Mouse (Mus musculus): ENCODE measurements around the gene B4gat1. TPM values are rescaled to one million over a fixed set of nuclear protein-coding genes. Genes with fewer than 3 reads are reported as not detected.

B4gat1 gene
- total and polyA plus RNA-seq, 2 experiments from 2014 or later, result 48.2 to 58.3 TPM

DNA sequence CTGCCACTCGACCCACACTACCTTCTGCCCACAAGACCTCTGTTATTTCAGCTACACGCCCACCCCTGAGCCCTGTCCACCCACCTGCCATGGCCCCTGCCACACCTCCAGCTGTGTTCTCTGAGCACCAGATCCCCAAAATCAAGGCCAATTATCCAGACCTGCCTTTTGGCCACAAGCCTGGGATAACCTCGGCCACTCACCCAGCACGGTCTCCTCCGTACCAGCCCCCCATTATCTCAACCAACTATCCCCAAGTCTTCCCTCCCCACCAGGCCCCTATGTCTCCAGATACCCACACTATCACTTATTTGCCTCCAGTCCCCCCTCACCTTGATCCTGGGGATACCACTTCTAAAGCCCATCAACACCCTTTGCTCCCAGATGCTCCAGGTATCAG, 30.9 kb downstream of the B4gat1 start:
- no peak overlapping the region for H3K9ac ChIP-seq (replicated peaks; ENCODE audit: low read depth, low read length)

DNA sequence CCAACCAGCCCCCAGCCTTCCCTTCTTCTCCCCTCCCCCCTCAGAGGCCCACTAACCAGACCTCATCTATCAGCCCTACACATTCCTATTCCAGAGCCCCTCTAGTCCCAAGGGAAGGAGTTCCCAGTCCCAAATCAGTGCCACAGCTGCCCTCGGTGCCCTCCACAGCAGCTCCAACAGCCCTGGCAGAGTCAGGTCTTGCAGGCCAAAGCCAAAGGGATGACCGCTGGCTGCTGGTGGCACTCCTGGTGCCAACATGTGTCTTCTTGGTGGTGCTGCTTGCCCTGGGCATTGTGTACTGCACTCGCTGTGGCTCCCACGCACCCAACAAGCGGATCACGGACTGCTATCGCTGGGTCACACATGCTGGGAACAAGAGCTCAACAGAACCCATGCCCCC, 31.4 kb downstream of the B4gat1 start:
- Histone ChIP-seq H3K9me3 (replicated peaks; ENCODE audit: control insufficient read depth, low read length) (no peaks in the 10 kb centered on the region), H3K36me3 (replicated peaks; ENCODE audit: control insufficient read depth, insufficient read depth, low read length) (no peaks in the 10 kb centered on the region), H3K4me1 (ENCODE audit: control insufficient read depth, insufficient read depth) (peaks cover 21% of the 10 kb centered on the region), H3K4me3 (ENCODE audit: low read depth, low read length) (no peak overlapping the region), H3K9ac (replicated peaks; ENCODE audit: low read depth, low read length) (no peak overlapping the region), H3K27me3 (ENCODE audit: control insufficient read depth, insufficient read depth, low read length) (peaks cover 38% of the 10 kb centered on the region), H3K27ac (ENCODE audit: low read depth) (no peak overlapping the region), H3K4me2 (ENCODE audit: low read depth, low read length) (peak overlapping the region; percentile 78)
- ATAC-seq (ENCODE audit: insufficient read depth, low read depth), result no peak
- 84% methylated on average over 7 of the region's 7 CpGs for WGBS
- DNase-seq (ENCODE audit: low spot score), result no peak
- no peak for TF ChIP-seq CTCF (IDR thresholded peaks at IDR 0.05; ENCODE audit: low read depth)
- TF ChIP-seq EP300 (IDR thresholded peaks at IDR 0.05; ENCODE audit: low read depth), result no peak

More for the DNA sequence above, 30.9 kb downstream of the B4gat1 start:
- Histone ChIP-seq H3K27me3 (ENCODE audit: control insufficient read depth, insufficient read depth, low read length) (peaks cover 38% of the 10 kb centered on the region), H3K9me3 (replicated peaks; ENCODE audit: control insufficient read depth, low read length) (no peaks in the 10 kb centered on the region), H3K4me2 (ENCODE audit: low read depth, low read length) (peak overlapping the region; percentile 89), H3K4me1 (ENCODE audit: control insufficient read depth, insufficient read depth) (peaks cover 21% of the 10 kb centered on the region), H3K36me3 (replicated peaks; ENCODE audit: control insufficient read depth, insufficient read depth, low read length) (no peaks in the 10 kb centered on the region), H3K4me3 (ENCODE audit: low read depth, low read length) (0 out of 2 replicates have a peak overlapping the region, but pooled peaks have one; percentile 53), H3K27ac (ENCODE audit: low read depth) (no peak overlapping the region)
- DNase-seq (ENCODE audit: low spot score) (no peak), ATAC-seq (ENCODE audit: insufficient read depth, low read depth) (no peak)
- TF ChIP-seq CTCF (IDR thresholded peaks at IDR 0.05; ENCODE audit: low read depth) (no peak), EP300 (IDR thresholded peaks at IDR 0.05; ENCODE audit: low read depth) (no peak)
- 85% methylated on average over 5 of the region's 5 CpGs for WGBS

DNA sequence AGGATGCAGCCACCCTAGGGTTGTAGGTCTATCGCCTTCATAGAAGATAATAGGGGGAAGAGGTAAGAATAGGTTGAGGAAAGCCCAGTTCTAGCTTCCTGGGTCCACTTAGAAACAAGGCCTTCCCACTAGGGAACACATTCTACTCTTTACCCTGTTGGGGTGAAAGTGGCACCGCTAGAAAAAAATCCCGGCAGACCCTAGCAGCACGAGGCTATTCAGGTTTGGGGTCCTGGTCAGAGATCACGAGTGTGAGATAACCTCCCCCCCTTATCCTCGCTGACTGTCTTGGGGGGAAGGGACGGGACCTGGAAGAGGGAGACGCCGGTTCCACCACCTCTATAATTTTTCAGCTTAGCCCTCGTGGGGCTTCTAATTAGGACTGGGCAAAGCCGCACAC, 32.5 kb downstream of the B4gat1 start:
- ATAC-seq (ENCODE audit: insufficient read depth, low read depth), result no peak
- peak overlapping the region; percentile 78 for H3K4me2 ChIP-seq (ENCODE audit: low read depth, low read length)
- peaks cover 38% of the 10 kb centered on the region for H3K27me3 ChIP-seq (ENCODE audit: control insufficient read depth, insufficient read depth, low read length)
- TF ChIP-seq EP300 (IDR thresholded peaks at IDR 0.05; ENCODE audit: low read depth) (no peak), CTCF (IDR thresholded peaks at IDR 0.05; ENCODE audit: low read depth) (no peak)
- H3K9ac ChIP-seq (replicated peaks; ENCODE audit: low read depth, low read length), result 0 out of 2 replicates have a peak overlapping the region, but pooled peaks have one; percentile 17
- H3K36me3 ChIP-seq (replicated peaks; ENCODE audit: control insufficient read depth, insufficient read depth, low read length), result no peaks in the 10 kb centered on the region
- peaks cover 21% of the 10 kb centered on the region for H3K4me1 ChIP-seq (ENCODE audit: control insufficient read depth, insufficient read depth)
- WGBS, result 35% methylated on average over 11 of the region's 11 CpGs
- no peak for DNase-seq (ENCODE audit: low spot score)
- no peaks in the 10 kb centered on the region for H3K9me3 ChIP-seq (replicated peaks; ENCODE audit: control insufficient read depth, low read length)
- H3K4me3 ChIP-seq (ENCODE audit: low read depth, low read length), result peak overlapping the region; percentile 50
- no peak overlapping the region for H3K27ac ChIP-seq (ENCODE audit: low read depth)

DNA sequence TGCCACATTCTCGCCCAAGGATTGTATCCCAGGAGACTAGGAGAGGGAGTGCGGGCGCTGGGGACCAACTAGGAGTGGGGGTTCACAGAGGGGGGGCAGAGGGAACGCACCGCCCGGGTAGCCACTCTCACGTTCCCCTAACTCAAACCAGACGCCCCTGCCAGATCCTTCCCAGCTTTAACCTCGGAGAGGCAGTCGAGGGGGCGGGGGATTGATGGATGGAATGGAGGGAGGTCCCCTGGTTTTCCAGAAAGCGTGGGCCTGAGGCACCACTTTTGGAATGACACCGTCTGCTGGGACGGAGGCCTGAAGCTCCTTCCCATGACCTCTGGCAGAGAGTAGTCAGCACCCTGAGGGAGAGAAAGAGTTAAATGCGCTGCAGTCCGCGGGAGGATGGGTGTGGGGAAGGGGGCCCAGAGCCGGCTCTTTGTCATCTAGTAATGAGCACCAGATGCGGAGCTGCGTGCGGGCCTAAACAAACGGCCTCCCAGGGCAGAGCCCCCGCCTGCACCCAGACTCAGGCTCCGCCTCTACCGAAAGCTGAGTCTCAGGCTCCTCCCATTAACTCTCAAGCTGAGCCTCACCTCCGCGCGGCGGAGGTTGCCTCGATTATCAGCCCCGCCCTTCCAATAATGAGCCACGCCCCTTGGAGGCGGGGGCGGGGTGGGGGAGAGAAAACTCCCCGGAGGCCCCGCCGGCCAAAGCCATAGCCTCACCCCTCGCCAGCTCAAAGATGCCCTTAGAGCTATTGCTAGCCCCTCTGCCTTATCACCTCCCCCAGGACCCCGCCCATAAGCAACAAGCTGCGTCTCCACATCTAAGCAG, 33.1 kb downstream of the B4gat1 start:
- H3K9ac ChIP-seq (replicated peaks; ENCODE audit: low read depth, low read length), result peak overlapping the region; percentile 17; the same call in 1 of the 2 replicates
- 2% methylated on average over 40 of the region's 40 CpGs for WGBS

DNA sequence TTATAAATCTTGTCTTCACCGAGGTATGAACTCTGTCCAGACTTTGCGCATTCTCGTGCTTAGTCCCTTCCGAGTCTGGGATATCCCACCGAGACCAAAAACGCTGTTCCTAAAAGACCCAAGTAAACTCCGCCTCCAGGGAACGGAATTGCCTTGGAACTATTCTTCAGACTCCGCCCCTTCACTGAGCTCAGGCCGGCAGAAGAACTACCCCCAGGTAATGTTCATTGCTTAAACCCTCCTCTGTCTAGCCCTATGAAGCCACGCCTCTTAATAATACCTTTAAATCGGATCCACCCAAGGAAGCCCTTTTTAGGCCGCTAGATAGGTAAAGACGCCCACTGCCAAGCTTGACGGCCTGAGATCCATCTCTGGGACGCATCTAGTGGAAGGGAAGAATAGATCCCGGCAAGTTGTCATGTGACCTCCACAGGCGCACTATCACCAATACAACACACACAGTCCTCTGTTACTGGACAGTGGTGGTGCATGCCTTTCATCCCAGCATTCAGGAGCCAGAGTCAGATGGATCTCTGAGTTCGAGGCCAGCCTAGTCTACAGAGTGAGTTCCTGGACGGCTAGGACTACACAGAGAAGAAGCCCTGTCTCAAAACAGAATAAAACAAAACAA, 33.9 kb downstream of the B4gat1 start:
- peak overlapping the region; percentile 17; the same call in 1 of the 2 replicates for H3K9ac ChIP-seq (replicated peaks; ENCODE audit: low read depth, low read length)
- H3K36me3 ChIP-seq (replicated peaks; ENCODE audit: control insufficient read depth, insufficient read depth, low read length), result no peaks in the 10 kb centered on the region
- H3K4me2 ChIP-seq (ENCODE audit: low read depth, low read length), result peak overlapping the region; percentile 78
- H3K27me3 ChIP-seq (ENCODE audit: control insufficient read depth, insufficient read depth, low read length), result peaks cover 33% of the 10 kb centered on the region
- TF ChIP-seq EP300 (IDR thresholded peaks at IDR 0.05; ENCODE audit: low read depth) (no peak), CTCF (IDR thresholded peaks at IDR 0.05; ENCODE audit: low read depth) (no peak)
- peak overlapping the region; percentile 41; the same call in 1 of the 2 replicates for H3K27ac ChIP-seq (ENCODE audit: low read depth)
- DNase-seq (ENCODE audit: low spot score), result no peak
- ATAC-seq (ENCODE audit: insufficient read depth, low read depth), result 0 out of 2 replicates have a peak, but pooled peaks have one; percentile 12
- peak overlapping the region; percentile 50 for H3K4me3 ChIP-seq (ENCODE audit: low read depth, low read length)
- H3K4me1 ChIP-seq (ENCODE audit: control insufficient read depth, insufficient read depth), result peaks cover 13% of the 10 kb centered on the region
- 5% methylated on average over 20 of the region's 20 CpGs for WGBS
- no peaks in the 10 kb centered on the region for H3K9me3 ChIP-seq (replicated peaks; ENCODE audit: control insufficient read depth, low read length)

More for the DNA sequence above, 33.1 kb downstream of the B4gat1 start:
- Histone ChIP-seq H3K4me2 (ENCODE audit: low read depth, low read length) (peak overlapping the region; percentile 78), H3K4me1 (ENCODE audit: control insufficient read depth, insufficient read depth) (peaks cover 20% of the 10 kb centered on the region), H3K27ac (ENCODE audit: low read depth) (peak overlapping the region; percentile 41; the same call in 1 of the 2 replicates), H3K4me3 (ENCODE audit: low read depth, low read length) (peak overlapping the region; percentile 50), H3K36me3 (replicated peaks; ENCODE audit: control insufficient read depth, insufficient read depth, low read length) (no peaks in the 10 kb centered on the region), H3K27me3 (ENCODE audit: control insufficient read depth, insufficient read depth, low read length) (peaks cover 37% of the 10 kb centered on the region), H3K9me3 (replicated peaks; ENCODE audit: control insufficient read depth, low read length) (no peaks in the 10 kb centered on the region)
- TF ChIP-seq CTCF (IDR thresholded peaks at IDR 0.05; ENCODE audit: low read depth), result no peak
- TF ChIP-seq EP300 (IDR thresholded peaks at IDR 0.05; ENCODE audit: low read depth), result no peak
- DNase-seq (ENCODE audit: low spot score), result peak; percentile 57
- peak; percentile 69 for ATAC-seq (ENCODE audit: insufficient read depth, low read depth)
